Mouse (Mus musculus) stomach, embryonic 15.5 days (tissue): ENCODE measurements around the gene Ugcg. TPM values are rescaled to one million over a fixed set of nuclear protein-coding genes. Genes with fewer than 3 reads are reported as not detected.

Source experiments
- ATAC-seq: fragments of 200-750 bp; cut with Nextera tagmentation; 2 replicates; pipeline ENCODE4 v1.8.0; 2017; ENCODE audit warnings: low read depth, moderate number of reproducible peaks, moderate TSS enrichment; ENCODE audit not compliant: insufficient read depth, low FRiP score
- H3K27ac ChIP-seq: fragments of 300-500 bp; sonication (generic); 2 replicates; pipeline ENCODE4 v1.5.1; 2015; ENCODE audit warnings: mild to moderate bottlenecking, inconsistent platforms
- H3K27me3 ChIP-seq: fragments of 300-500 bp; sonication (generic); replicated peaks from 2 replicates; pipeline ENCODE4 v1.6.1; 2015; ENCODE audit warnings: inconsistent platforms
- H3K36me3 ChIP-seq: fragments of 300-500 bp; sonication (generic); 2 replicates; pipeline ENCODE4 v1.6.1; 2015; ENCODE audit warnings: inconsistent platforms
- H3K4me1 ChIP-seq: fragments of 300-500 bp; sonication (generic); 2 replicates; pipeline ENCODE4 v1.6.1; 2015; ENCODE audit warnings: inconsistent platforms
- H3K4me2 ChIP-seq: fragments of 300-500 bp; sonication (generic); 2 replicates; pipeline ENCODE4 v1.6.1; 2015; ENCODE audit warnings: mild to moderate bottlenecking, inconsistent platforms
- H3K4me3 ChIP-seq: fragments of 300-500 bp; sonication (generic); replicated peaks from 2 replicates; pipeline ENCODE4 v1.5.1; 2015; ENCODE audit warnings: inconsistent platforms
- H3K9ac ChIP-seq: fragments of 300-500 bp; sonication (generic); 2 replicates; pipeline ENCODE4 v1.6.1; 2015; ENCODE audit warnings: inconsistent platforms
- H3K9me3 ChIP-seq: fragments of 300-500 bp; sonication (generic); 2 replicates; pipeline ENCODE4 v1.6.1; 2016; ENCODE audit warnings: inconsistent platforms
- WGBS: fragments of 180-500 bp; shearing (Covaris S2); methylation state at CpG from one replicate; pipeline ENCODE4 v1.1.7; 2015; 5-methylcytosine and 5-hydroxymethylcytosine counted together
- polyA plus RNA-seq: library from polyadenylated mRNA; unstranded; fragments of >200 nt; fragmentation: Nextera tagmentation; extraction: Ambion mirVana; gene quantifications from 2 replicates; pipeline ENCODE4 v1.2.1, GENCODE M21; 2015

The Ugcg gene
- polyA plus RNA-seq, 1 experiment from 2014 or later = 11.4 TPM

DNA sequence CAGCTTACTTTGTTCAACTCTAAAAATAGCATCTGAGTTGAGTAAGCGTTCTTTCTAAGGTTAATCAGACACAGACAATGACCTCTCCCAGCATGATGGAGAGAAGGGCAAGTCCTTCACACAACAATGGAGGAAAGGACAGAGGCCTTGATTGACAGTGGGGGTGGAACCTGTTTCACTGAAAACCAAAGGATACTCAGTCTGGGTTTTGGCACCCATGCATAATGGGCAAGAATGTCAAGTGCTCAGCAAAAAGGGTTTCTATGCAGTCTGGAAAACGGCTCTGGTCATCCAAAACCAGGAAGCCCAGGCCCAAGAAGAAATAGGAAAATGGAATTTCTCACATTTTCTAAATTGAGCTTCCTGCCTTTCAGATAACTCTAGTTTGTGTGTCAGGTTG lies 16.4 kb upstream of the Ugcg start:
- Histone ChIP-seq H3K4me3 (no peak overlapping the region), H3K9me3 (no peaks in the 10 kb centered on the region), H3K36me3 (no peaks in the 10 kb centered on the region), H3K27me3 (no peaks in the 10 kb centered on the region), H3K4me2 (no peak overlapping the region), H3K27ac (no peak overlapping the region), H3K4me1 (no peaks in the 10 kb centered on the region), H3K9ac (no peak overlapping the region)
- 62% methylated on average over 2 of the region's 2 CpGs for WGBS
- no peak for ATAC-seq

DNA sequence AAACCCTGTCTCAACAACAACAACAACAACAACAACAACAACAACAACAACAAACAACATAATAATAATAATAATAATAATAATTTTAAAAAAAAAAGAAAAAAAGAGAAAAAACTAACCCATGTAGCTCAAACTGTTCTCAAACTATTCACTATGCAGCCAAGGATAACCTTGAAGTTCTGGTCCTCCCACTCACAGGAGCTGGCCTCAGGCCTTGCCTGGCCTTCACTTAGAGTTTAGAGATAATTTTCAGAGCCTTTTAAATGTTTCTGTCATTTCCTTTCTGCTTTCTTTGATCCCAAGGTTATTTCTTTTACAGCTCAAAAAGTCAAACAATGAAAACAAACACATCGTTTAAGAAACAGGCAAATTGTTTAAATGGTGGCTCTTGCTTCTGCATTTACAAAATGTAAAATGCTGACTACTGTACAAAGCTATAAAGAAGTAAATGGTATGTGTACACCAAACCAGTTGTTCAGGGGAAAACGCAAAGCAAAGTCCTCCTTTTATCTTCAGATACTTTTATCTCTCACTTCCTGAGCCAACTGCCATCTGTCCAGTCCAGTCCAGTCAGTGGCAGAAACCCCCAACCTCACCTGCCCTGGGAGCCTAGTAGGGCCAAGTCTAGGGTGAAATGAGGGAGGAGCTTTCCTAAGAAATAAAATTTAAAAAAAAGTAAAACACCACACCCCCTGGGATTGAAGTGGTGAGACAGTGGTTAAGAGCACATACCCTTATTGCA lies 15.7 kb upstream of the Ugcg start:
- H3K4me2 ChIP-seq = no peak overlapping the region
- WGBS = 51% methylated on average over 2 of the region's 2 CpGs
- H3K27ac ChIP-seq = no peak overlapping the region
- H3K27me3 ChIP-seq = no peaks in the 10 kb centered on the region
- ATAC-seq = no peak
- no peaks in the 10 kb centered on the region for H3K9me3 ChIP-seq
- no peaks in the 10 kb centered on the region for H3K4me1 ChIP-seq
- H3K36me3 ChIP-seq = no peaks in the 10 kb centered on the region
- no peak overlapping the region for H3K4me3 ChIP-seq
- H3K9ac ChIP-seq = no peak overlapping the region

DNA sequence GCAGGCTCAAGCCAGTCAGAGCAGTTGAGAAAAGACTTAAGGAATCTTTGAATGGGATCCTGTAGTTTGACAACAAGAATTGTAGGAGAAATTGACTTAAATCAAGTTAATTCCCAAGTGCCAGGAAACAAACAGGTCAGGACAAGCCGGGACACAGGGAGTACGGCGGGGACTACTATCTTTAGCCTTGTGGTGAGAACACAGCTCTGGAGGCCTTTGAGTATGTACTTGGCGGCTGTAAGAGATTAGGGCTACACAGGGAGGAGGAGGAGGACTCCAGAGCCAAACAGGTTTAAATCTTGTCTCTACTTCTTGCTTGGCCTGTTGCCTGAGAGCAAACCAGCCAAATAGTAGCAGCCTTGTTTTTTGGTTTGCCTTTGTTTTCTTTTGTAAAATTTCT lies 14.1 kb upstream of the Ugcg start:
- Histone ChIP-seq H3K27me3 (no peaks in the 10 kb centered on the region), H3K9ac (no peak overlapping the region), H3K27ac (peak overlapping the region; percentile 48; the same call in 1 of the 2 replicates), H3K4me3 (no peak overlapping the region), H3K9me3 (no peaks in the 10 kb centered on the region), H3K4me2 (no peak overlapping the region), H3K4me1 (no peaks in the 10 kb centered on the region), H3K36me3 (no peaks in the 10 kb centered on the region)
- 49% methylated on average over 4 of the region's 4 CpGs for WGBS
- ATAC-seq = no peak; the same call in 1 of the 2 replicates

DNA sequence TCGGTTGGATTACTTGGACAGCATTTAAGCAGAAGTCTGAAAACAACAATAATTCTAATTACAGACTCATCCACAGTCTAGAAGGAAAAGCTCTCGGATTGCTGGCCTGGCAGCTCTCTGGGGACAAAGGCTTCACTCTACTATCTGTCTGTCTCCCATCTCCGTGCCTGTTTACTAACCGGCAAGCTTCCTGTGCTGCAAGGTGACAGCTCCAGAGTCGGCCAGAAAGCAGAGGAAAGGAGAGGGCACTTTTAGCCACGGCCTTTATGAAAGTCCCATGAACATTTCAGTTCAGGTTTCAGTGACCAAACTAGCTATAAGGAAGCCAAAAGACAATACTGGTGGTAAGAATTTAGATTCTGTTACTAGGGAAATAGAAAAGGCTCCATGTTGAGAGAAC lies 13.1 kb upstream of the Ugcg start:
- no peaks in the 10 kb centered on the region for H3K36me3 ChIP-seq
- no peak overlapping the region for H3K4me3 ChIP-seq
- no peak overlapping the region for H3K27ac ChIP-seq
- ATAC-seq = no peak
- no peak overlapping the region for H3K4me2 ChIP-seq
- no peak overlapping the region for H3K9ac ChIP-seq
- H3K4me1 ChIP-seq = no peaks in the 10 kb centered on the region
- 42% methylated on average over 6 of the region's 6 CpGs for WGBS
- H3K27me3 ChIP-seq = no peaks in the 10 kb centered on the region
- H3K9me3 ChIP-seq = no peaks in the 10 kb centered on the region

DNA sequence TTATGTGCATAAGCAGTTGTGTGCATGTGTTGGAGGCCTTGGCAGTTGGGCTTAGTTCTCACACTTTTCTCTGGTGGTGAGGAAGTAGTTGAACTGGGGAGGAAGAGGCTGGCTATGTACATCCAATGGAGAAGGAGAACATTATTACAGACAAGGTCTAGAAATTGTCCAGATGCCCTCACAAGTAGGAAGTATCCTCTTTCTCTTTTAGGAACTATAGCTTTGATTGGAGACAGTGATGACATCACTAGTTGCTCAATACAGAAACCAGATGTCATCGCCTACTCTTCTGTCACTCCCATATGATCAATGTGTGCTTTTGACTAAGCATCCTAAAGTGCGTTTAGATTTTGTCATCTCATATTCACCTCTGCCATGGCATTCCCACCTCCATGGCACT lies 11.5 kb upstream of the Ugcg start:
- WGBS = 77% methylated on average over 2 of the region's 2 CpGs
- H3K4me2 ChIP-seq = no peak overlapping the region

DNA sequence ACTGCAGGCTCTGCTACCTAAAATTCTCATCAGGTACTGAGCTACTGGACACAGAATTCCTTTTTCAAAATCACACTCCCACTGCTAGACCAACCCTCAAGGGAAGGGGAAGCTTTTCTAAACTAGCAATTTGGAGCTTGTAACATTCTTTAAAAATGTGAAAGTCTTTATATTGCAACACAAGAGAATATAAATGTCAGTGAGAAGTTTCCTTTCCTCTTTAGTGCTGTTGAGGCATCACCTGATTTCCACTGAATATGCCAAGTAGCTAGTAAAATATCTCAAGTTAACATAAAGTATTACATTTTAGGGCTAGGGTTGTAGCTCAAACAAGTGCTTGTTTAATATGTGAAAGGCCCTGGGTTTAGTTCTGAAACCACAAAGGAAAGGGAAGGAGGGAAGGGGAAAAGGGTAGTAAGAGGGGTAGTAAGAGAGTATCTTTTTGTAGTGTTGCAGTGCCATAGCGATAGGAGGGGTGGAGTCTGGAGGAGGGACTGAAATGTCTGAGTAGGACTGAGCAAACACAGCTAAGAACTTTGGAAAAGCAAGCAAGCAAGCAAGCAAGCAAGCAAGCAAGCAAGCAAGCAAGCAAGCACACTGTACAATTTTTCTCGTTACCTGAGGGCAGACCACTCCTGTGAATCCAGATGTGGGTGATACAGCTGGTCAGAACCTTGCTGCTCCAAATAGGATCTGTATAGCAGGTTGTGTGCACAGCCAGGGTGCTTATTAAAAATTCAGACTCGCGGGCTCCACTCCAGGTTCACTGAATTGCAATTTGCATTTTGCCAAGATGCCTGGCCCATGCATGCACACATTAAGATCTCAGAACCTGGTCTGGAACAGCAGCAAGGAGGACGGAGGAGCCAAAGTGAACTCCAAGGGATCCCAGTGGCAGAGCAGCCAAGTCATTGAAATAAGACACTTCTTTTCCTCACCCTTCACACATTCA lies 7.5 kb upstream of the Ugcg start:
- Histone ChIP-seq H3K4me2 (no peak overlapping the region), H3K9me3 (no peaks in the 10 kb centered on the region), H3K36me3 (no peaks in the 10 kb centered on the region), H3K4me3 (no peak overlapping the region), H3K27ac (no peak overlapping the region), H3K9ac (no peak overlapping the region), H3K27me3 (no peaks in the 10 kb centered on the region), H3K4me1 (no peaks in the 10 kb centered on the region)
- whole genome bisulfite sequencing = 42% methylated on average over 5 of the region's 5 CpGs
- 0 out of 2 replicates have a peak, but pooled peaks have one; percentile 27 for ATAC-seq

More for the DNA sequence above, 11.5 kb upstream of the Ugcg start:
- Histone ChIP-seq H3K4me1 (no peaks in the 10 kb centered on the region), H3K36me3 (no peaks in the 10 kb centered on the region), H3K4me3 (no peak overlapping the region), H3K9me3 (no peaks in the 10 kb centered on the region), H3K9ac (no peak overlapping the region), H3K27me3 (no peaks in the 10 kb centered on the region), H3K27ac (no peak overlapping the region)
- ATAC-seq = no peak

DNA sequence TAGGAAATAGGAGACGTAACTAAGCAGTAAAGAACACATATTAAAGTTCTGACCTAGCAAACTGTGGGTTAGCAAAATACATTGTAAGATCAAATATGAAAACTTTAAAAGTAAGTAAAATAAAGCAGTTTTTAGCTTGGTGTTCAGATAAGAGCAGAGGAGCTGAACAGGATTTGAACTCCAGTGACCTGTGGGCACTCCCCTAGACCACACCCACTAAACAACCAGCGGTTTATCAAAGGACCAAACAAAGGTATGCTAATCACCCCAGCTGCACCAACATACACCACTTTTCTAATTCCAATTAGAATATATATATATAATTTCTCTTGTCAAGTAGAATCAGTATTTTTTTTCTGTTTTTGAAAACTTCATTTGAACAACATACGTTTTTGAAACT lies 3.4 kb upstream of the Ugcg start:
- ATAC-seq = no peak
- H3K27ac ChIP-seq = no peak overlapping the region
- no peaks in the 10 kb centered on the region for H3K9me3 ChIP-seq
- no peaks in the 10 kb centered on the region for H3K4me1 ChIP-seq
- no peaks in the 10 kb centered on the region for H3K36me3 ChIP-seq
- no peak overlapping the region for H3K4me3 ChIP-seq
- no peak overlapping the region for H3K9ac ChIP-seq
- H3K27me3 ChIP-seq = no peaks in the 10 kb centered on the region
- 53% methylated on average over 3 of the region's 3 CpGs for WGBS
- H3K4me2 ChIP-seq = no peak overlapping the region

DNA sequence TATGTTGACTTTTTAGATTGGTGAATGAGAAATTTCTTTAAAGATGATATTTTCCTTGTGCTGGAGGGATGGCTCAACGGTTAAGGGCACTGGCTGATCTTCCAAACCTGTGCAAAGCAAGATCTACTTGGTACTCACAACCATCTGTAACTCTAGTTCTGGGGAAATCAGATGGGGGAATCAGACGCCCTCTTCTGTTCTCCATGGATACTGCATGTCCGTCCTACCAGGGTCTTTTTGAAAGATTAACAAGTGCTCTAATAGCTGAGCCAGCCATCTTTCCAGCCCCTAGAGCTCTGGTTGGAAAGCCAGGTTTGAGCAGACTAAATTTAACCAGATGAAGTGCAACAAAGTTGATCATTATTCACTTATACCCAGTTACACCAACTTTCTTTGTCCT lies 1.8 kb upstream of the Ugcg start:
- H3K4me2 ChIP-seq = no peak overlapping the region
- H3K9ac ChIP-seq = no peak overlapping the region
- WGBS = 30% methylated on average over 3 of the region's 3 CpGs
- no peaks in the 10 kb centered on the region for H3K9me3 ChIP-seq
- no peak overlapping the region for H3K4me3 ChIP-seq
- no peak for ATAC-seq
- no peak overlapping the region for H3K27ac ChIP-seq
- 0 out of 2 replicates have a peak, but pooled peaks cover 2% of the 10 kb centered on the region for H3K4me1 ChIP-seq
- no peaks in the 10 kb centered on the region for H3K36me3 ChIP-seq
- no peaks in the 10 kb centered on the region for H3K27me3 ChIP-seq

DNA sequence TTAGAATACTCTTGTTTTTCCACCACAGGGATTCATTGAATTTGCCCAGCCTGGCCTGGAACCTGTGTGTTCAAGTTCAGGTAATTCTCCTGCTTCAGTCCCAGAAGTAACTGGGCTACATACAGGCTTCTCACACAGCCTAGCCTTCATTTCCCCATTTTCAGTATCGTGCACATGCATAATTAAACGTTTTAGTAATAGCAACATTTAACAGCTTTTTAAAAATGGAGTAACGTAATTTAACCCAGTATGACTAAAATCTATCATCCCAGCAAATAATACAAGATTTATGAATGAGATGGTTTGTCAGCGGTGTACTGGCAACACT lies 619 bp upstream of the Ugcg start:
- Histone ChIP-seq H3K9me3 (no peaks in the 10 kb centered on the region), H3K4me3 (peak overlapping the region; percentile 95), H3K27ac (peak overlapping the region; percentile 97), H3K9ac (no peak overlapping the region), H3K27me3 (no peaks in the 10 kb centered on the region), H3K36me3 (no peaks in the 10 kb centered on the region), H3K4me1 (0 out of 2 replicates have a peak, but pooled peaks cover 2% of the 10 kb centered on the region), H3K4me2 (peak overlapping the region; percentile 65)
- no peak for ATAC-seq
- 23% methylated on average over 4 of the region's 4 CpGs for WGBS

DNA sequence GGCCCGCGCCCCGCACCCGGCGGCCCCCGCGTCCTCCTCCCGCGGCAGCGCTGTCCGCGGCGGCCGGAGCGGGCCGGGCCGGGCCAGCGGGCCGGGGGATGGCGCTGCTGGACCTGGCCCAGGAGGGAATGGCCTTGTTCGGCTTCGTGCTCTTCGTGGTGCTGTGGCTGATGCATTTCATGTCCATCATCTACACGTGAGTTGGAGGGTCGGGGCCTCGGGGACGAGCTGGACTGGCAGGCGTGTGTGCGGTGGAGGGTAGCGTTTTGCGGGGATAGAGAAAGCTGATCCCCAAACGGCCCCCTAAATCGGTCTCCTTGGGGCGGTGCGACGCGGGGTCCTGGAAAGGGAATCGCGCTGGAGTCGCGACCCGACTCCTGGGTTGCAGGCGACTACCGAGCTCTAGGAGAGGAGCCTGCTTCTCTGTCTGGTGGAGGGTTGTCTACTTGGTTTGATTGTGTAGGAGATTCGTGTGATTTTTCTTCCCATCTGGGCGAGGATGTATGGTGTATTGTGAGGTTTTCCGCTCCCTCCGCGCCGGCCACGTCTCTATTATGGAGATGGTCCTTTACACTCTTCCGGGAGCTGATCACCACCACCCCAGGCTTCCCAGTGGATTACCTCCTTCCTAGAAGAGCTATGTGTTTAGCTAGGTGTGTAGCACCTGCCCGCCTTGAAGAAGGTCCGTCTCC lies 635 bp downstream of the Ugcg start:
- Histone ChIP-seq H3K4me3 (peak overlapping the region; percentile 95), H3K9me3 (no peaks in the 10 kb centered on the region), H3K27ac (peak overlapping the region; percentile 97), H3K9ac (peak overlapping the region; percentile 98), H3K36me3 (no peaks in the 10 kb centered on the region), H3K4me2 (peak overlapping the region; percentile 65), H3K27me3 (no peaks in the 10 kb centered on the region), H3K4me1 (0 out of 2 replicates have a peak, but pooled peaks cover 2% of the 10 kb centered on the region)
- 0 out of 2 replicates have a peak, but pooled peaks have one; percentile 7 for ATAC-seq
- under 1% methylated on average over 46 of the region's 54 CpGs for WGBS

DNA sequence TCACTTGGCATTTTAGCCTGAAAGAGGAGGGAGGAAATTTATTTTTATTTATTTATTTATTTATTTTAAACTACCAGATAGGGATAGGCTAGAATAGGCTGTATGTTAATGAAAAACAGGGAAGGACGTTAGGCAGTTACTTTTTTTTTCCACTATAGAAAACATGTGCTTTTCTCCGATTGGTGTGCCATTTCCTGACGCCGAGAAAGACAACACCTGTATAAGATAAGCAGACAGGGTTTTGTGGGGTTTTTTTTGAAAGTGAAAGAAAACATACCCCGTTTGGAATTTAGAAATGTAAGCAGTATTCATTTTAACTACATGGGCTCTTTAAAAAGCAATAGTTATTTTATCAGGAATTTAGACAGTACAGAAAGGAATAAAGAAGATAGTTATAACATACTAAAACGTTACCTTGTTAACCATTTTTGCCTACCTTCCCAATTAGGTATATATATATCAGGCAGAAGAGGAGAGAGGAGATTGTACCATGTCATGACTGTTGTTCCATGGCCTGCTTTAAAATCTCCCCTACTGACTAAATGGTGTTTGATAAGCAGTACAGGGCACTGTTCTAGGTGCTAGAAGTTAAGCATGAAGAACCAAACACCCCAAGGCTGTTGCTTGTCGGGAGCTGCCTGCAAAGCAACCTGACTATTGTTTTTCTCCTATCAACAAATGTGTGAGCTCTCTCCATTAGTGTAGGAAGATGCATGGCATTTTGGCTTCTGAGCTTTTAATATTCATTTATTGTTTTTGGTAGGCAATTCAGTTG lies 1.8 kb downstream of the Ugcg start:
- Histone ChIP-seq H3K4me1 (0 out of 2 replicates have a peak, but pooled peaks cover 2% of the 10 kb centered on the region), H3K9me3 (no peaks in the 10 kb centered on the region), H3K4me2 (peak overlapping the region; percentile 65), H3K27me3 (no peaks in the 10 kb centered on the region), H3K27ac (no peak overlapping the region), H3K9ac (no peak overlapping the region; the same call in 1 of the 2 replicates), H3K4me3 (peak overlapping the region; percentile 95), H3K36me3 (no peaks in the 10 kb centered on the region)
- WGBS = 30% methylated on average over 7 of the region's 7 CpGs
- no peak for ATAC-seq
